Mouse (Mus musculus) limb, embryonic 12.5 days (tissue): ENCODE data around the gene Ltbp2. TPM values are rescaled to one million over a fixed set of nuclear protein-coding genes. Genes with fewer than 3 reads are reported as not detected.

Experiments used
- ATAC-seq: fragments of 200-750 bp; cut with Nextera tagmentation; 2 replicates; pipeline ENCODE4 v1.8.0; 2017; ENCODE audit warnings: low read depth, moderate TSS enrichment; ENCODE audit not compliant: insufficient number of reproducible peaks, insufficient read depth, low FRiP score, low TSS enrichment
- H3K27ac ChIP-seq: fragments of 300-500 bp; sonication (generic); 2 replicates; pipeline ENCODE4 v1.5.1; 2016; ENCODE audit warnings: mild to moderate bottlenecking, moderate library complexity
- H3K27me3 ChIP-seq: fragments of 300-500 bp; sonication (generic); 2 replicates; pipeline ENCODE4 v1.6.1; 2016; ENCODE audit warnings: mild to moderate bottlenecking, moderate library complexity
- H3K36me3 ChIP-seq: fragments of 300-500 bp; sonication (generic); 2 replicates; pipeline ENCODE4 v1.6.1; 2016; ENCODE audit warnings: mild to moderate bottlenecking, moderate library complexity
- H3K4me1 ChIP-seq: fragments of 300-500 bp; sonication (generic); replicated peaks from 2 replicates; pipeline ENCODE4 v1.6.1; 2016
- H3K4me2 ChIP-seq: fragments of 300-500 bp; sonication (generic); 2 replicates; pipeline ENCODE4 v1.6.1; 2016; ENCODE audit warnings: mild to moderate bottlenecking, moderate library complexity
- H3K4me3 ChIP-seq: fragments of 300-500 bp; sonication (generic); replicated peaks from 2 replicates; pipeline ENCODE4 v1.5.1; 2016; ENCODE audit warnings: mild to moderate bottlenecking
- H3K9ac ChIP-seq: fragments of 300-500 bp; sonication (generic); replicated peaks from 2 replicates; pipeline ENCODE4 v1.6.1; 2016; ENCODE audit warnings: mild to moderate bottlenecking, moderate library complexity
- H3K9me3 ChIP-seq: fragments of 300-500 bp; sonication (generic); 2 replicates; pipeline ENCODE4 v1.6.1; 2016; ENCODE audit warnings: mild to moderate bottlenecking, moderate library complexity
- WGBS: fragments of 180-500 bp; shearing (Covaris S2); methylation state at CpG from one replicate; pipeline ENCODE4 v1.1.7; 2016; 5-methylcytosine and 5-hydroxymethylcytosine counted together
- polyA plus RNA-seq: library from polyadenylated mRNA; unstranded; fragments of >200 nt; fragmentation: Nextera tagmentation; extraction: Ambion mirVana; gene quantifications from 2 replicates; pipeline ENCODE4 v1.2.1, GENCODE M21; 2016

Gene Ltbp2
- polyA plus RNA-seq, 1 experiment from 2014 or later: 0.20 TPM

DNA sequence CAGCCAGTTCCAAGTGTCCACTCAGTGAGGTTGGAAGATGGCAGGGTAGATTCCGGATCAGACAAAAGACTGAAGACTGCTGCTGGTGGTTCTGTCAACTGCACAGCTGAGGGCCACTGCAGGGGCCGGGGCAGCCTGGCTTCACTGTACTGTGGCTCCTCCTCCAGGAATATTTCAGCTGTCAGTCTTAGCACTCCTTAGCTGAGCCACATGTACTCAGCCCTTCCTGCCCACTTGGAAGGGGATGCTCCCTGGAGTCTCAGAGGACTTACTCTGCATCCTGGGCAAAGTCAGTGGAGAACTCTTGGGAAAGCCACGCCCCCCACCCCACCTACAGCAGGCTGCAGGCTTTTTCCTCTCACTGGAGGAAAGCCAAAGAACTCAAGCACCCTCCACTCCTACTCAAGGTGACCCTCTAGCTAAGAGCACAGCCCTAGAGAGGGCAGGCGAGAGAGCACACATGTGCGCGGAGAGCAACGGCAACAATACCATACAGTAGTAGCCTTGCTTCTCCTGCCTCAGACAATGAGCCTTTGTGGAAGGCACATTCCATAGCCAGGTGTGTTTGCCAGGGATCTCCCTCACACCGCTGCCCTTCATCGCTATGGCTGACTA, 71.0 kb downstream of the Ltbp2 start:
- H3K9ac ChIP-seq: no peak overlapping the region
- H3K4me1 ChIP-seq: peaks cover 21% of the 10 kb centered on the region
- ATAC-seq: 0 out of 2 replicates have a peak, but pooled peaks have one; percentile 32
- H3K36me3 ChIP-seq: no peaks in the 10 kb centered on the region
- no peak overlapping the region for H3K27ac ChIP-seq
- WGBS: 63% methylated on average over 9 of the region's 9 CpGs
- H3K4me3 ChIP-seq: no peak overlapping the region
- no peaks in the 10 kb centered on the region for H3K27me3 ChIP-seq
- H3K4me2 ChIP-seq: no peak overlapping the region
- H3K9me3 ChIP-seq: no peaks in the 10 kb centered on the region

GRCm38 (mm10) chr12:84802625-84803024, 73.7 kb downstream of the Ltbp2 start:
- 86% methylated on average over 3 of the region's 3 CpGs for WGBS
- ATAC-seq: no peak

DNA sequence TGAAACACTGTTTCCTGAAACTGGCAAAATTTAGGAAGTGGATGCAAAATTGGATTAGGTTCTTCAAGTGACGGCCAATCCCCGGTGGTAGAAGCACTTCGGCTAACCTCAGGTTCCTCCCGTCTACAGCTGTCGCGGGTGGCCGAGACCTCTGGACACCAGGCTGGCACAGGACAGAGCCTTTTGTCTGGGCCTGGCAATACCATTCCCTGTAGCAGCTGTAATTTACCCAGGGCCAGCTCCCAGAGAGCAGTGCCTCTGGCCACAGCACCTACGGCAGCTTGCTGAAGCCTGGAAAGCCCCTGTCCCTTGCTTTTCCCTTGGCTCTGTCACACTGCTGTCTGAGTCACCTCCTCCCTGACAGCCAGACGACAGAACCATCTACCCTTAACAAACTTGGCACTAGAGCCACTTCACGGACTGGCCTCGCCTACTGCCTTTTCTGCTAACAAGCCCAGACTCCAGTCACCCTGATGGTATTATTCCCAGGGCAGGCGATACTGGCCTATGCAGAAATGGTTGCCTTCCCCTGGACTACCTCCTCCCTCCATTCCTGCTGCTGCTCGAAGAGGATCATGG, 74.7 kb downstream of the Ltbp2 start:
- Histone ChIP-seq H3K27me3 (no peaks in the 10 kb centered on the region), H3K27ac (no peak overlapping the region), H3K4me1 (peaks cover 17% of the 10 kb centered on the region), H3K36me3 (no peaks in the 10 kb centered on the region), H3K4me2 (no peak overlapping the region), H3K4me3 (no peak overlapping the region), H3K9me3 (no peaks in the 10 kb centered on the region), H3K9ac (no peak overlapping the region)
- 88% methylated on average over 13 of the region's 13 CpGs for WGBS
- no peak for ATAC-seq

More at GRCm38 (mm10) chr12:84802625-84803024, 73.7 kb downstream of the Ltbp2 start:
- no peak overlapping the region for H3K4me2 ChIP-seq
- H3K4me1 ChIP-seq: peaks cover 21% of the 10 kb centered on the region
- H3K4me3 ChIP-seq: no peak overlapping the region
- no peaks in the 10 kb centered on the region for H3K27me3 ChIP-seq
- no peaks in the 10 kb centered on the region for H3K36me3 ChIP-seq
- H3K27ac ChIP-seq: no peak overlapping the region
- no peak overlapping the region for H3K9ac ChIP-seq
- no peaks in the 10 kb centered on the region for H3K9me3 ChIP-seq

DNA sequence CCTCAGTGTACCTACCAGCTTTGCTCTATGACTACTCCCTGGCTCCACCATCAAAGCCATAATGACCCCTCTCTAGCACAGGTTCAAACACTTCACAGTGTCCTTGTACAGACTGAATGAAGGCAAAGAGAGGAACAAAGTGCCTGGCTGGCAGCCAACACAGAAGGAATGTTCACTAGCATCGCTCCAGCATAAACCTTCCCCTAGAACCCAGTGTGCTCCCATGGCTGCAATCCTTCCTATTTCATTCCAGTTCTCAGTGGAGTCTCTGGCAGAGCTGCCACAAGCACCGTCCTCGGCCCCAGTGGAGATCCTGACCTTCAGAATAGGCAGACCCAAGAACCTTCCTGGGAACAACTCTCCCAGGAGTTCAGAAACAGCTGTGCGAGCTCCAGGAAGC, 75.9 kb downstream of the Ltbp2 start:
- no peak overlapping the region for H3K4me2 ChIP-seq
- no peak for ATAC-seq
- H3K9me3 ChIP-seq: no peaks in the 10 kb centered on the region
- no peak overlapping the region for H3K4me3 ChIP-seq
- WGBS: 79% methylated on average over 4 of the region's 4 CpGs
- H3K9ac ChIP-seq: no peak overlapping the region
- H3K27me3 ChIP-seq: 0 out of 2 replicates have a peak, but pooled peaks cover 2% of the 10 kb centered on the region
- no peak overlapping the region for H3K27ac ChIP-seq
- no peaks in the 10 kb centered on the region for H3K36me3 ChIP-seq
- peaks cover 5% of the 10 kb centered on the region; the same call in 1 of the 2 replicates for H3K4me1 ChIP-seq

DNA sequence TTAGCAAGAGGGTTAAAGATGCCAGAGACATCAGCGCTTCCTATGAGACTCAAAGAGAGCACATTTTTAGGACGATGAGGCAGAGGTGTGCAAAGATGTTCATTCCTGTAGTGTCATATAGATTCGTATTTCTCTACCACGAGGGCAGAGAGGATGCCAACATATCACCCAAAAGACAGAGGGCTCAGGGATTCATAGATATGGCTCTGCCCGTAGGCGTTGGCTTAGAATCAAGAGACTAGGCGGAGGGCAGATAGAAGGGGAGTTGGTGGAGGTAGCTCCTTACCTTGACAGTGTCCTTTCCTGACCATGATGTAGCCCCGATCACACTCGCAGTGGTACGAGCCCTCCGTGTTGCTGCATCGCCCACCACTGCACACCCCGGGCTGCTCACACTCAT, 77.2 kb downstream of the Ltbp2 start:
- Histone ChIP-seq H3K4me2 (no peak overlapping the region), H3K9ac (no peak overlapping the region), H3K4me1 (no peaks in the 10 kb centered on the region), H3K27ac (no peak overlapping the region), H3K9me3 (no peaks in the 10 kb centered on the region), H3K27me3 (0 out of 2 replicates have a peak, but pooled peaks cover 7% of the 10 kb centered on the region), H3K4me3 (no peak overlapping the region), H3K36me3 (no peaks in the 10 kb centered on the region)
- WGBS: 95% methylated on average over 13 of the region's 13 CpGs
- ATAC-seq: no peak

GRCm38 (mm10) chr12:84794647-84795046, 81.7 kb downstream of the Ltbp2 start:
- Histone ChIP-seq H3K4me2 (no peak overlapping the region), H3K9ac (no peak overlapping the region), H3K27me3 (0 out of 2 replicates have a peak, but pooled peaks cover 7% of the 10 kb centered on the region), H3K4me3 (no peak overlapping the region), H3K27ac (no peak overlapping the region), H3K36me3 (no peaks in the 10 kb centered on the region), H3K4me1 (no peaks in the 10 kb centered on the region), H3K9me3 (no peaks in the 10 kb centered on the region)
- no peak for ATAC-seq
- 91% methylated on average over 8 of the region's 8 CpGs for WGBS

DNA sequence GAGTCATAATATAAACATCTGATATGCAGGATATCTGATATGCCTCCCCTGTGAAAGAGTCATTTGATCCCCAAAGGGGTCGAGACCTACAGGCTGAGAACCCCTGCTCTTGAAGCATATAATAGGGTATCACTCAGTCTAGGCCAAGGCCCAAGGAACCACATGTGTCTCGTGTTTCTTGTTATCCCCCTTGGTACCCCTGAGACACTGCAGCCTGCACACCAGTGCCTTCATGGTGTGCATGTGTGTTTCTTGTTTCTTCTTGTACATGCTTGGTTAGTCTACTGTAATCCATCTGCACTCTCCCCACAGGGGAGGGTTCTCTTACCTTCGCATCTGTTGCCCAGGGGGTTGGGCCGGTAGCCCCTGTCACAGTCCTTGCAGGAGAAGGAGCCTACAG, 83.7 kb downstream of the Ltbp2 start:
- Histone ChIP-seq H3K9ac (no peak overlapping the region), H3K4me3 (no peak overlapping the region), H3K9me3 (no peaks in the 10 kb centered on the region), H3K36me3 (no peaks in the 10 kb centered on the region), H3K4me2 (no peak overlapping the region), H3K27me3 (0 out of 2 replicates have a peak, but pooled peaks cover 7% of the 10 kb centered on the region), H3K4me1 (no peaks in the 10 kb centered on the region), H3K27ac (no peak overlapping the region)
- no peak for ATAC-seq
- 73% methylated on average over 4 of the region's 4 CpGs for WGBS

- 65% methylated on average over 10 of the region's 10 CpGs for WGBS
- H3K27ac ChIP-seq: no peak overlapping the region
- no peak for ATAC-seq
These were observed 85.5 kb downstream of the Ltbp2 start for GRCm38 (mm10) chr12:84790853-84791252.

GRCm38 (mm10) chr12:84786091-84786490, 90.2 kb downstream of the Ltbp2 start:
- H3K27me3 ChIP-seq: 0 out of 2 replicates have a peak, but pooled peaks cover 3% of the 10 kb centered on the region
- no peaks in the 10 kb centered on the region for H3K36me3 ChIP-seq
- H3K4me1 ChIP-seq: peaks cover 9% of the 10 kb centered on the region
- H3K27ac ChIP-seq: no peak overlapping the region
- no peak for ATAC-seq
- 81% methylated on average over 5 of the region's 5 CpGs for WGBS
- H3K4me2 ChIP-seq: no peak overlapping the region
- no peak overlapping the region for H3K4me3 ChIP-seq
- no peak overlapping the region for H3K9ac ChIP-seq
- H3K9me3 ChIP-seq: no peaks in the 10 kb centered on the region

More at GRCm38 (mm10) chr12:84790853-84791252, 85.5 kb downstream of the Ltbp2 start:
- H3K4me3 ChIP-seq: no peak overlapping the region
- 0 out of 2 replicates have a peak, but pooled peaks cover 7% of the 10 kb centered on the region for H3K27me3 ChIP-seq
- H3K9ac ChIP-seq: no peak overlapping the region
- no peak overlapping the region for H3K4me2 ChIP-seq
- no peaks in the 10 kb centered on the region for H3K4me1 ChIP-seq
- H3K9me3 ChIP-seq: no peaks in the 10 kb centered on the region
- no peaks in the 10 kb centered on the region for H3K36me3 ChIP-seq

DNA sequence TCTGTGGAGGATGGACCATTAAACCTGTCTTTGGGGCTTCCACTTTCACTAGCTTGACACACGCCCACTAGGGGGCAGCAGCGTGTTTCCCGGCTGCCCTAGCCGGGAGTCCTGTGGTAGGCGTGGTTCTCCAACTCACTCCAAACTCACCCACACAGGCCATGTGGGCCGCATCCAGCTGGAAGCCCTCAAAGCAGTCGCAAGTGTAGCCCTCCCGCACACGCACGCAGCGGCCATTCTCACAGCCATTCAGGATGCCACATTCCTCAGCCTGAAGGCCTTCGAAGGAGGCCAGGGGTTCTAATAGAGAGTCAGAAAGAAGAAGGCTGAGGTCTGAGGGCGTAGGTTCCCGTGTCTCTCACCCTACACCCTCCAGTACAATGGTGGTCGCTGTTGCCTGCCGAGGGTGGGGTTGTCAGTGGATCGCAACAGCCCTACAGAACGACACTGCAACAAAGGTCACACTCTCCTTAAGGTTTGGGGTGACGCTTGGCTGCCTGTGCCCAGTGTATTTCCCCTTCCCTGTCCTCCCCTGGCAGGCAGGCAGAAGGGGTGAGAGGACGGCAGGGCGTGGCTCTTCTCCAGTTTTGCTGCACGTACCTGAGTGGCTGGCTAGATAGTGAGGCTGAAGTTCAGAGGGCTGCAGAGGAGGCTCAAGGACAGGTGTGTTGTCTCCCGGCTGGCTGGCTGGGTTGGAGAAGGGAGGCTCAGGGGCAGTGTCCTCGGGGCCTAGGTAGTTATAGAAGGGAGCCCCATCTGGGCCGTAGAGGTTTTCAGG, 91.5 kb downstream of the Ltbp2 start:
- H3K27me3 ChIP-seq: 0 out of 2 replicates have a peak, but pooled peaks cover 3% of the 10 kb centered on the region
- WGBS: 36% methylated on average over 25 of the region's 25 CpGs
- H3K9me3 ChIP-seq: no peaks in the 10 kb centered on the region
- no peaks in the 10 kb centered on the region for H3K36me3 ChIP-seq
- H3K4me1 ChIP-seq: peaks cover 9% of the 10 kb centered on the region
- no peak overlapping the region for H3K4me3 ChIP-seq
- peak; percentile 65; the same call in 1 of the 2 replicates for ATAC-seq
- H3K4me2 ChIP-seq: peak overlapping the region; percentile 42
- no peak overlapping the region for H3K27ac ChIP-seq
- peak overlapping the region; percentile 37 for H3K9ac ChIP-seq

DNA sequence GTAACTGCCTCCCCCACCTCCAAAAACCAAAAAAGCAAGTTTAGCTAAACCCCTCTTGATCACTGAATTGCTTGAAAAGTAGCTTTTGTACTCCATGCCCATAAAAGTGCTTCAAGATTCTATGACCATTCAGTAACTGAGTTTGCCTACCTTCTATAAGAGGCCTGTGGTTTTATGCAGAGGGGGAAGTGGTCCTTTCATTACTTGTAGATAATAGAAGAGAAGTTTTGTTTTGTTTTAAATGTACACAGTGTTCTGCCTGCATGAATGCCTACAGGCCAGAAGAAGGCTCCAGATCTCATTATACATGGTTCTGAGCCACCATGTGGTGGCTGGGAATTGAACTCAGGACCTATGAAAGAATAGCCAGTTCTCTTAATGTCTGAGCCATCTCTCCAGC, 100.1 kb downstream of the Ltbp2 start:
- Histone ChIP-seq H3K27ac (no peak overlapping the region), H3K36me3 (peaks cover 9% of the 10 kb centered on the region; the same call in 1 of the 2 replicates), H3K27me3 (no peaks in the 10 kb centered on the region), H3K4me1 (peaks cover 14% of the 10 kb centered on the region), H3K4me2 (no peak overlapping the region), H3K9ac (no peak overlapping the region), H3K4me3 (no peak overlapping the region), H3K9me3 (no peaks in the 10 kb centered on the region)
- ATAC-seq: no peak
